Mouse (Mus musculus) T-helper 1 cell (primary cell): Measurements from ENCODE around the gene Scn2a.

Source experiments
- in situ Hi-C: fragments of 300-600 bp; cut with MboI, MseI; formaldehyde crosslinking; loops from one replicate; pipeline ENCODE4 v1.15.1; 2025; ENCODE audit warnings: high pct_unique_total_duplicates

The Scn2a gene

DNA sequence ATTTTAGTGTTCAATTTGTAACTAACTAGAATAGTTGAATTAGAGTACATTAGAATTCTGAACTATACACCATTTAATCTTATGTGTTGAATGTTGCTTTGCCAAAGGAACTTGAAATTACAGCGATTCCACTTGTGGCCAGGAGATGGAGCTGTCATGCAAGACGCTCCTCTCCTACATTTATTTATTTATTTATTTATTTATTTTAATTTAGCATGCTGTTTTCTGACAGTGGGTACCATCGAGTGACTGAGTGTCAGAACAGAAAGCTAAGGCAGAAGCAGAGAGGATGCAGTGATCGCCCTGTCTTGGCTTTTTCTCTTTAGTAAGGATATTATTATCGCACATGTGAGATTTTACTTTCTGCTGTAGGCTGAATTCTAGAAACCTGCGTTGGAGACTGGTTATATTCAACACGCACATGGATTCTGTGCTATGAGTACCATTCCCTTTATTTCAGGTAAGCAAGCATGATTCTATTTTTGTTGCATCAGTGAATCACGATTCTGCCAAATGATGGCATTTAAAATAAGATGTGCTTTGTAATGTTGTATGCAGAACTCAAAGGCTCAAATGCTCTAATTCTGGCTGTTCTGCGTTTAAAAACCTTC lies at the start of gene Scn2a:
TSS of gene Scn2a (plus strand) at position 216 of the 611 bp plus-strand sequence.
- in situ Hi-C loops, result no loop called here

DNA sequence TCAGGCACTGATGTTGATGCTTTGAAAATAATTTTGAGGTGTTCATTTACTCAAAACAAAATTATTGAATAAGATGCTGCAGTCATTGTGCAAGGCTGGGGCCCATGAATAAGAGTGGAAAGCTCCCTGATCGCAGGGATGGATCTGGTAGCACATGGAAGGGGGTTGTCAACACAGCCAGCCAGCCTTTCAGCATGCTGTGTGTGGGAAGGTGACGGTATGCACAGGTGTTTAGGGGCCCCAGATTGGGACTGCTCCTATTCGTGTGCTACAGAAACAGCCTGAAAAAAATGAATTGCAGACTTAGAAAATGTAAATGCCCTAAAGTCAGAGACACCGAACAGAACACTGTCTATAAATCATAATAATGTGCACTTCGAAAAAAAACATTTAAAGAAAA lies 32.9 kb upstream of the Scn2a start:
- in situ Hi-C loops, result no loop called here

DNA sequence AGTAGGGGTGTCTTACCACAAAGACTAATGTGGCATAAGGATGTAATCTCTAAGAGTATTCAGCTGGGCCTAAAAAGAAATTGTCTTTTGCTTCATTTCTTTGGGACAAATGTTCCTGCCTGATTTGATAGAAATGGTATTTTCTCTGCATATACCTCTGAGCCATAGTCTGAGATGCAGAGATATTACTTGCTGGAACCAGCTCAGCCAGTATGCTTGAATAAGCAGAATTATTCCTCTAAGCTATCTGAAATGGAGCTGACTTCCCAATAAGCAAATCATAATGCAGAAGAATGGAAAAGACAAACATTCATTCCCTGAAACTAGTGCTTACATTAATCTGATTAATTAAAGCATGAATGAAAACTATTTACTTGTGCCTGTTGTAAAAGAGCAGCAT lies 12.8 kb upstream of the Scn2a start:
- in situ Hi-C loops, result no loop called here

DNA sequence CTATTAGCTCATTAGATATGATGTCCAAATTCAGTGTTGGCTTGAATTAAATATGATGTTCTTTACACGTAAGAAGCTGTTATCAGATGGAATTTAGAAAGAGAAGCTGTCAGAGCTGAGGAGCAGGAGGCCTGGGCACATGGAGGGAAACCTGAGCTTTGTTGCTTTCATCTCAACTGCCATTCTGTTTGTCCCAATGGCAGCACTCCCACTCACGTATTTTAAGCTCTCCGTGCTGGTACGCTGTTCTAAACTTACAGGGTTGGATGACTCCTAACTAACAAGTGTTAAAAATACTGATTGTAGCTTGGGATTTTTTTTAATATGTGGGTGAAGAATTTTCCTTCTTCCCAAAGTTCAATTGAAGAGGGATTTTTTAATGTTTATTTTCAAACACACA lies 8.7 kb upstream of the Scn2a start:
- in situ Hi-C loops, result no loop called here

DNA sequence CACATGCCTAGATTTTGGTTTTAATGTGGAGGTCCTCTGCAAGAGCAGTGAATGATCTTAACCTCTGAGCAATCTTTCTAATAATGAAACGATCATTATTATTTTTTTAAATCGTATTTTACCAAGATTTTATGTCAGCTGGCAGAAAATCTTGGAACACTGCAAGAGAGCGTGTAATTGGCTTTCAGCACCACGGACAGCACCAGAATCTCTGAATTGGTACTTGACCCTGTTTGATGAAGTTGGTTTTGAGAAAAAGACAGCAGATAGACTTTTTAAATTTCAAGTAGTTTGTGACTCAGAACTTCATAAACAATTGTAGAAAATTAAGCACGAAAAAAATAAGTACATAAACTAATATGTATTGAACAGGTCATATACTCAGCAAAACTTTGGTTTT lies 790 bp upstream of the Scn2a start:
- in situ Hi-C loops, result no loop called here

DNA sequence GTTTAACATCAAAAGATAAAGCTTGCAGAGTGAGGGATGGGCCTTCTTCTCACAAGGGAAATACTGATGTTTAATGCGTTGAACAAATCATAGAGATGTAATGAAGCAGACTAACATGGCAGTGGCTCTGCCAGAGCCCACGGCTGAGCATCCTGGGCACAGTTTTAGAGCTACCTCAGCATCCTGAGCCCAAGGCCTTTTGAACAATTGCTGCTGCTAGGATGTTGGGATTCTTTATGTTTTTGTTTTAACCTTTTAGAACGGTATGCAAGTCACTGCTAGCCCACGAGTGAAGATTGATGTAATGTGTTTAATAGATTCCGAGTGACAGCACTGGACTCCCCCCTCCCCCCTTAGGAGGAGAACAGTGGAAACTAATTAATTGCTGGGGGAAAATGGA lies 683 bp downstream of the Scn2a start:
- in situ Hi-C loops, result no loop called here

DNA sequence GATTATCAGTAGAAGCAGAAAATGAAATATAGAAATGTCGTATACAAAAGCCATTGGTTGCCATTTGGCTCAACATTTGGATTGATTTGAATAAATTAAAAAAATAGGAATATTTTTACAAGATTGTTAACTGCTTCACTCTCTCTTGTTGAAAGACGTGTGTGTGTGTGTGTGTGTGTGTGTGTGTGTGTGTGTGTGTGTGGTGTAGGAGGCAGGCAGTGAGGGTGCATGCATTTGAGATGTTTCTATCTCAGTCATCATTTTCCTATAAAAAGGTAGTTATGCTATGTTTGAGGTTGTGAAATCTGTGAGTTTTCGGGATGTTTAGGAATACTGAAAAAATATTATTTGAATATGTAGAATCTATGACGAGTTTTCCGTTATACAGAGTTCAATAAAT lies 1.3 kb downstream of the Scn2a start:
- in situ Hi-C loops, result no loop called here

DNA sequence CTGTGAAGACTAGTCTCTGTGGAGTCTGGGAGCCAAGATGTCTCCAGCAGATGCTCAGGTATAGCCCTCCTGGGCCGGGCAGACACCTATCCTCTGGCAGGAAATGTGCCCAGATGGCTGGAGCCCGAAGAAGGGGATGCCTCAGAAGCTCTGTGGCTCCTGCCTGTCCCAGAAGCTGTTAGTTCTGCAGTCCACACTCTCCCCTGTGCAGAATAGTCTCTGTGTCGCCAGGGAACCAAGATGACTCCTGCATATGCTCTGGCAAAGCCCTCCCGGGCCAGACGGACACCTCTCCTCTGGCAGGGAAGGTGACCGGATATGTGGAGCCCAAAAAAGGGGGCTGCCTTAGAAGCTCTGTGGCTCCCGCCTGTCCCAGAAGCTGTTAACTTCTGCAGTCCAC lies 32.1 kb downstream of the Scn2a start:
- in situ Hi-C loops, result no loop called here

DNA sequence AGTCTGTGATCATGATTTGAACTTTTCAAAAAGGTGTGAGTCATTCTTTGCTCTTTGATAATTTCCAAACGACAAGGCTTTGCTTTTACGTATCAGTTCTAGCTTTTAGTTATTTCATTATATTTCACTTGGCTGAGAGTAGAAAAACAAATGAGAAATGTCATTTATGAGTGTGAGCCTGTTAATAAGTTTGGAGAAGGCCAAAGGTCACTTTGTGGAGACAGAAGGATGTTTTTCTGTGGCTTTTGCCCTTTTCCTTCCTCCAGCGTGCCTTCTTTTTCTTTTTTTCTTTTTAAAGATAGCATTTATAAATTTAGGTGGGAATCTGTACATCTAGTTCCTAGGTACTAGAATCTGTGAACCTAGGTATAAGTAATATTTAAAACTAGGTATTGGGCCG lies 36.5 kb downstream of the Scn2a start:
- in situ Hi-C loops, result no loop called here

DNA sequence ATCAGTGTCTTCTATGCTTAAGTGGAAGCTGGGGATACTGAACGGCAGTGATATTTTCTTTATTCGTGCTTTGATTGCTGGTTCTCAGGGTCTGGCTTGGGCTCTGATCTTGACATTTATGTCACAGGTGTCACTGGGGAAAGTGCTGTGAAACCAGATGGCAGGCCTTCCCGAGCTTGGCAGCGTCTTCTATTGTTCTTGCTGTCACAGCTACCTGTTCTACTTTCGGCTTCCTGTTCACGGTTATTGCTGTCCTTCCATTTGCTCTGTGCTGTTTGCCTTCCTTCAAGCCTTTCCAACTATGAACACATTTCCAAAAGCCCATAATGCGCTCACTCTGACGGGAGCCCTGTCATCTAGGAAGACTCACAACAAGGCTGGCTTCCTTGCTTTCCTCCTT lies 37.9 kb downstream of the Scn2a start:
- in situ Hi-C loops, result no loop called here

DNA sequence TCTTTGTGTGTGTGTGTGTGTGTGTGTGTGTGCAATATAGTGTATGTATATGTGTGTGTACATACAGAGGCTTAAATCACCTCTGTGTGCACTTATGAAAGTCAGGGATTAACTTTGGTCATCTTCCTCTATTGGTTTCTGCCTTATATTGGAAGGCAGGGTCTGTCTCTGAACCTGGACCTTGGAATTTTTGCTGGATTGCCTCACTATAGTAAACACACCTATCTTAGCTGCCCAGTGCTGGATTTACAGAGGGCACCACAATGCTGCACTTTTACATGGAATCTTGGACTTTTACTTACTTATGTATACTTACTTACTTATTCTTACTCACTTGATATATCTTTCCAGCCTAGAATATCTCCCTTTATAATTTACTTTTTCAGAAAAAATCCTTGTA lies 43.3 kb downstream of the Scn2a start:
- in situ Hi-C loops, result no loop called here

DNA sequence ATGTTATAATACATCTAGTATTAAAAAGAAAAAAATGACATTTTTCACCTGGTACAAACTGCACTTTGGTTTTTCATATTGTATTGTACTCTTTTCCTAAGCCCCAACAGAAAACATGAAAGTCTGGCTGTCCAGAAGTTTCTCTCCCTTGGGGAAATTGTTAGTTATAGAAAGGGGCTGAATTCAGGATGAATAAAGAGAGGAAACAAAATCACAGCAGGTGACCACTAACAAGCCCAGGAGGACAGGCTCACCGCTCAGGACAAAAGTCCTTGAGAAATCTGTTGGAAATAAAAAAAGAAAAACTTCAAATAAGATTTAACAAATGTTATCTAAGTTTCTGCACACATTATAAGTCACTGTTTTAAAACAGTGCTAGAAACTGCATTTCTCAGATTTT lies 43.9 kb downstream of the Scn2a start:
- in situ Hi-C loops, result no loop called here

DNA sequence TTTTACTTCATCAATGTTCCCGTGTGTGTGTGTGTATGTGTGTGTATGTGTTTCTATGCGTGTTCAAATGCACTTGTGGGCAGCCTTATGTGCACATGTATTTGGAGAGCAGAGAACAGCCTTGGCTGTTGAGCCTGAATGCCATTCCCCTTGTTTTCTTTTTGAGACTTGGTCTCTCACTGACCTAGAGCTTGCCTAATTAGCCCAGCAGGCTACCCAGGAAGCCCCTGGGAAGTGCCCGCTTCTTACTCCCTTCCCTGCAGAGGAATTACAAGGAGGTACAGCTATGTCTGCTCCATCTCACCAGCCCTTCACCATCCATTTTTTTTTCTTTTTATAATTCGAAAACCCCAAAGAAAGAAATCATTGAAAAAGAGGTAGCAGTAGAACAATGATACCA lies 44.6 kb downstream of the Scn2a start:
- in situ Hi-C loops, result no loop called here

DNA sequence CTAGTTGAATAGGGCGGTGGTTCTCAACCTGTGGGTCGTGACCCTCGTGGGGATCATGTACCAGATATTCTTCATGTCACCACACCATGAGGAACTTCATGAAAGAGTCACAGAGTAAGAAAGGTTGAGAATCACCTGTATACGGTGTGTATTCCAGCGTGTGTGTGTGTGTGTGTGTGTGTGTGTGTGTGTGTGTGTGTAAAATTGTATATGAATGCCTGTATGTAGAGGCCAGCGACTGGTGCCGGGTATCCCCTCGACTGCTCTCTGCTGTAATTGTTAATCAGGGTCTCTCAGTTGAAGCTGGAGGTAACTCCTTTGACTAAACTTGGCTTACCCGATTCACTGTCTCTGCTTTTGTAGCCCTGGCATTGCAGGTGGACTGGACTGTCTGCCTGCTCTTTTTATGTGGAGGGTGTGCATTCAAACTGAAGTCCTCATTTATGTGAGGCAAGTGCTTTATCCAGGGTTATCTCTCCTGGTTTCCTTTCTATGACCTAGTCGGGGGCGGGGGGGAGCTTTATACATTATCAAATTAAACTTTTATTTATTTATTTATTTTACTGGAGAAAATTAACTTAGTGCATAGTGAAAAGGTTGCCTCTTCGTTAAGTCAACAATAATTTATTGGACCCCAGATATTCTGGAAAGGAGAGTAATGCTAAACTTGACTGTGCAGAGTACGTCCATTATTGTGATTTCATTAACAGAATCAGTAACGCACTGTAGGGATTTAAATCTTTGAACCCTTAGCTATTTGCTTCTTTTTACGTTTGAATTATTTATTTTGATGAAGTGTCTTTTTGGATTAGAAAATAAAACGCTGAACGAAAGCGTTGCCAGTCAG lies 47.2 kb downstream of the Scn2a start:
- in situ Hi-C loops, result no loop called here

DNA sequence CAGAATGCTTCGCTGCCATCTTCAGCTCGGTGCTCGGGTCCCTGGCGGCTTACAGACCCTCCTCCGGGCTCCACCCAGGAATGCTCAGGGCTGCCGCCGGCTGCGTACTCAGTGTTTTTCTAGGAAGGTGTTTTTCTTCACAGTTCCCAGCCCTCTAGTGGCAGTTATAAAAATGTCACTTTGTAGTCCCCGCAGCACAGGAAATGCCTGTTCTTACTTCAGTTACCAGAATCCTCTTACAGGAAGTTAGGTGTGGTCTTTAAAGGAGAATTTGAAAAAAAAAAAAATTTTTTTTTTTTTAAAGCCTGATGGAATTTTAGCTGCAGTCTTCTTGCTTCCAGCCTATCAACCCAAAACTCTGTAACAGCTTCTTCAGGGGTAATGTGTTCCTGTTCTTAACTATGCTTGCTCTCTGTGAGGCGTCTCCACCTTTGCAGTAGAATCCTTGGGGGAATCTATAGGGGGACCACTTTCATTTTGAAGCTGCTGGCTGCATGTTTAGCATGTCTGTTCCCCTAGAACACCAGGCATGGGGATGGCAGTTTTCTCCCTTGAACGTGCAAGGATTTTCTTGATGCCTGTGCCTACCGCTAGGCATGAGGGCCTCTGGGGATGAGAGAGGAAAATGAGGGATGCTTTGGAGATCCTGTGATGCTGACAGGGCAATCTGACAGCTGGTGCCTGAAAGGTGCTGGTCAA lies 48.0 kb downstream of the Scn2a start:
- in situ Hi-C loops, result no loop called here

DNA sequence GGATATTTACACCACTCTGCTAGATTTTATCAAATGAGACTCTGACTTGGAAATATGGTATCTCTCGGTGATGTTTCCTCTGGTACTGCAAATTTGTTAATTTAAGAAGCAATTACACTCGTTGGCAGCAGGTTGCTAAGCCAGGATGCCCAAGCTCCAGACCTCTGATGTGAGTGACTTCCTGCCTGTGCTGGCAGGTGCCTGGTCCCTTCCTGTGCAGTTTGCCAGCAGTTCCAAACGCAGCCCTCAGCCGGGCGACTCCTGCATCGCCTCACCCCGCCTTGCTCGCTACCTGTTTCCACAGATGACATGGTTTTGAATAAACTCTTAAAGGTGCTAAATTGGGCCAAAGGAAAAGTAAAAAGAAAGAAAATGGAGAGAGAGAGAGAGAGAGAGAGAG lies 49.0 kb downstream of the Scn2a start:
- in situ Hi-C loops, result no loop called here

DNA sequence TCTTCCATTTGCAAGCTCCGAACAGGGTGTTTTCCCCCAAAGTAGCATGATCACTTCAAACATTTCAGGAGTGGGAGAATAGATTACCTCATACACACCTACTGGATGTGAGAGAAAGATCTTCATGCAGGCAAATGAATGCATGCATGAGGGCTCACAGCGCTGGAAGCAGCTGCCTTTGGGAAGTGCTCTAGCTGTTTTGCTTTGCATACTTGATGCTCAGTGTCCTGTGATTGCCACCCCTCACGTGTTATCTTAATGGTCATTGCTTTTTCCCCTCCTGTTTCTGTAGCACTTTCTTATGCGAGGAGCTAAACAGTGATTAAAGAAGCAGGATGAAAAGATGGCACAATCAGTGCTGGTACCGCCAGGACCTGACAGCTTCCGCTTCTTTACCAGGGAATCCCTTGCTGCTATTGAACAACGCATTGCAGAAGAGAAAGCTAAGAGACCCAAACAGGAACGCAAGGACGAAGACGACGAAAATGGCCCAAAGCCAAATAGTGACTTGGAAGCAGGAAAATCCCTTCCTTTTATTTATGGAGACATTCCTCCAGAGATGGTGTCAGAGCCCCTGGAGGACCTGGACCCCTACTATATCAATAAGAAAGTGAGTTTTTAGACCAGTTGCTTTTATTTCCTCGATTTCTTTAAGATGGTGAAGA lies 49.7 kb downstream of the Scn2a start:
- in situ Hi-C loops, result loop anchor here (5.0 kb wide), 1 partner anchor 258 kb away; no protein-coding TSS in a partner anchor

DNA sequence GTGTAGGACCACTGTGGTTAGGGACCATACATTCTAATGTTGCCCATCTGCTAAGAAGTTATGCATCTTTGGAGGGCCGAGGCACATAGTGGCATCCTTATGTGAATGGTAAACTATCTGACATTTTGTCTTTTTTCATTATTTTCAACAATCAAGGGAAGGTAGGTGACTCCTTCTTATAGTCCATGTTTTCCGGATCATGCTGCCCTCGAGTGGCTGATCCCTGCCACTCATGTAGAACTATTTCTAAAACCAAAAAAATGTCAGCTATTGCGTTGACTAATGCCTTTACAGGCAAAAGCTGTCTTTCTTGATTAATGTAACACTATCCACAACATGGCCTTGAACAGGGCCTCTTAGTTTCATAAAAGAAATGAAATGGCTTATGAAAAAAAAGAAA lies 59.0 kb downstream of the Scn2a start:
- in situ Hi-C loops, result loop anchor here (5.0 kb wide), 1 partner anchor 328 kb away; no protein-coding TSS in a partner anchor

DNA sequence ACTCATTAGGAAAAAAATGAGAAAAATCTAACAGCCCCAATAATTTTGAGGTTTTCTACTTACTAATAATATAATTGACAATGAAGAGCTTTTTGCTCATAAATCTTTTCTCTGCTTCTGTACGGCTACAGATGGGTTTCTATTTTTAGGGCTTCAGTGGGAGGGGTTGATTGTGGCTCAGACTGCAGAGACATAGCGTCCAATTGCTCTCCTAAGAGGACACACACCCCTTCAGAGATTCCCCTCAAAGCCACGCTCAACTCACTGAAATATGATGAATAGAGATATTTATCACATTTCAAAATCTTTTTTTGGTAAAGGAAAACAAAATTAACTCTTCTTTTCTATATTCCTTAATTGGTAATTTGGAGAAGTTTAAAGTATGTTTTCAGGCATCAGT lies 64.6 kb downstream of the Scn2a start:
- in situ Hi-C loops, result no loop called here

DNA sequence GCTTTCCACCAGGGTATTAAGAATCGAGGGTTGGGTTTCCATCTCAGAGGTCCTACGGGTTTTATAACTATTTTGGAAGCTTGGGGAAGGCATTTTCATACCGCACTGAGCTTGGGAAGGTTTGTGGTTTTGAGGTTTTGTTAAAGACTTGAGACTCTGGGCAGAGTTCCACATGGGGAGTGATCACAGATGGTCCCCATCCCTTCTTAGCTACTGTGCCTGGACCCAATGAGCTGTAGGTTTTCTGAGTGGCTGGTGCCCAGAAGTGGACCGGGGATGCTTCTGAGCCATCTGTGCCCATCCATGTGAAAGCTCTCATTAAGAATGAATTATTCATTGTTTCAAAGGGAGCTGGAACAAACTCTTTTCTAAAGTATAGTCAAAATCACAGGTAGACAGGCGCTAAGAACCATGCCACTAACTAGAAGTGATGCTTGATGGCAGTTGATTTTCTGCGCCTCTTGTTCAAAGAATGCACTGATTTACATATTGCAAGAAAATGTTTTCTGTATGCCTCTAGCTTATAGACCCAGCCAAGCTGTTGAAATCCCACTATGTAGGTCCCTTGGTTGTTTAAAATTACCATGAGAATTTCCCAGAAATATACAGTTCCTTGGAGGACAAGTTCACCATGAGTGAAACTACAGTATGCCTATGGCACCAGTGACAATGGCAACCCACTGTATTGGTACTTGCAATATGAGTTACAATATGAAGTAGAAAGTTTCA lies 70.0 kb downstream of the Scn2a start:
- in situ Hi-C loops, result no loop called here

DNA sequence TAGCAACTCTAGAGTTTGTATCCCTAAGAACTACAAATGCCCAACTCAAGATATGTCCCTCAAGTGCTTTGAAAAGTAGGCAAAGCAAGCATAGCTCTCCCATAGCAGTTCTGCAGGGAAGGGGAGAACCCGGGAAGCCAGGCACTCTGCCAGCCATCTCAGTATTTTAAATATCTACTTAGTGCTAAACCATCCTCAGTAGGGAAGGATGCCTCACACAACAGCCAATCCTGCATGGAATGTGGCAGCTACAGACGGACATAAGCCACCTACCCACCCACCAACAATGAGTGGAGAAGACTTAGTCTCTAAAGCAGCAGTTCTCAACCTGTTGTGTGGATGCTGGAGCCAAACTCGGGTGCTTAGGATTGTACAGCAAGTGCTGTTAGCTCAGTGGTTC lies 73.9 kb downstream of the Scn2a start:
- in situ Hi-C loops, result no loop called here

DNA sequence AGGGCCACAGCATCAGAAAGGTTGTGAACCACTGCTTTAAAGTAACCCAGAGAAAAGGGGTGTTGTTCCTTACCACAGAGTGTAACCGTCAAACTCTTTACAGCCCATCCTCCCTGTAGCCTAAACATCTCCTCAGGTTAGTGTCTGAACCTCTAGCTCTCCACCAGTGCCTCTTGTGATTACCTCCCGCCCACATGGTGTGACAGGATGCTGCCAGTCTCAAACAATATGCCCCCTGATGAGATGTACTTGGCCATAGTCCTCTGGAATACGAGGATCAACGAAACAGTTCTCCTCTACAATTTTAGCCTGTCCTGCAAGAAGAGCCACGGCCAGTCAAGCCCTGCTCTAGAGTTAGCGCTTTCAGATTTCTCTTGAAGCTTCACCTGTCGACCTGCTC lies 74.5 kb downstream of the Scn2a start:
- in situ Hi-C loops, result no loop called here
